Mouse (Mus musculus) forebrain, embryonic 10.5 days (tissue): ENCODE measurements around the gene Atp6v1g2. TPM values are rescaled to one million over a fixed set of nuclear protein-coding genes. Genes with fewer than 3 reads are reported as not detected.

Source experiments
- DNase-seq: peaks from one replicate; pipeline ENCODE4 v3.0.0-alpha.2; 2017; ENCODE audit warnings: low spot score; ENCODE audit errors: extremely low spot score
- H3K27ac ChIP-seq: fragments of 300-500 bp; sonication (generic); 2 replicates; pipeline ENCODE4 v1.5.1; 2016; ENCODE audit warnings: mild to moderate bottlenecking
- H3K27me3 ChIP-seq: fragments of 300-500 bp; sonication (generic); 2 replicates; pipeline ENCODE4 v1.6.1; 2016; ENCODE audit warnings: mild to moderate bottlenecking; ENCODE audit not compliant: poor library complexity, severe bottlenecking
- H3K36me3 ChIP-seq: fragments of 300-500 bp; sonication (generic); replicated peaks from 2 replicates; pipeline ENCODE4 v1.6.1; 2016; ENCODE audit warnings: mild to moderate bottlenecking, moderate library complexity
- H3K4me1 ChIP-seq: fragments of 300-500 bp; sonication (generic); 2 replicates; pipeline ENCODE4 v1.6.1; 2016
- H3K4me3 ChIP-seq: fragments of 300-500 bp; sonication (generic); 2 replicates; pipeline ENCODE4 v1.5.1; 2016; ENCODE audit warnings: mild to moderate bottlenecking, moderate library complexity
- H3K9me3 ChIP-seq: fragments of 300-500 bp; sonication (generic); 2 replicates; pipeline ENCODE4 v1.6.1; 2016; ENCODE audit warnings: mild to moderate bottlenecking, moderate library complexity
- WGBS: fragments of 180-500 bp; shearing (Covaris S2); methylation state at CpG from one replicate; pipeline ENCODE4 v1.1.7; 2016; 5-methylcytosine and 5-hydroxymethylcytosine counted together
- polyA plus RNA-seq: library from polyadenylated mRNA; unstranded; fragments of >200 nt; fragmentation: Nextera tagmentation; extraction: Ambion mirVana; gene quantifications from 2 replicates; pipeline ENCODE4 v1.2.1, GENCODE M21; 2016

Atp6v1g2 gene
- polyA plus RNA-seq, 1 experiment from 2014 or later: 7.7 TPM

GRCm38 (mm10) chr17:35209785-35210535 lies 23.5 kb upstream of the Atp6v1g2 start:
- H3K4me3 ChIP-seq: no peak overlapping the region
- H3K9me3 ChIP-seq: no peaks in the 10 kb centered on the region
- DNase-seq: no peak
- no peak overlapping the region for H3K27ac ChIP-seq
- H3K36me3 ChIP-seq: no peaks in the 10 kb centered on the region
- H3K4me1 ChIP-seq: peaks cover 18% of the 10 kb centered on the region
- WGBS: 82% methylated on average over 12 of the region's 12 CpGs
- peaks cover 7% of the 10 kb centered on the region for H3K27me3 ChIP-seq

- H3K9me3 ChIP-seq: no peaks in the 10 kb centered on the region
- no peak for DNase-seq
- no peak overlapping the region for H3K4me3 ChIP-seq
- peaks cover 14% of the 10 kb centered on the region; the same call in 1 of the 2 replicates for H3K4me1 ChIP-seq
- WGBS: 87% methylated on average over 3 of the region's 3 CpGs
- H3K27me3 ChIP-seq: peaks cover under 1% of the 10 kb centered on the region; the same call in 1 of the 2 replicates
- H3K36me3 ChIP-seq: no peaks in the 10 kb centered on the region
- H3K27ac ChIP-seq: no peak overlapping the region
Observed at GRCm38 (mm10) chr17:35210593-35210992, 22.9 kb upstream of the Atp6v1g2 start.

GRCm38 (mm10) chr17:35213071-35213470 lies 20.4 kb upstream of the Atp6v1g2 start:
- DNase-seq: no peak
- no peak overlapping the region for H3K4me3 ChIP-seq
- WGBS: 89% methylated on average over 5 of the region's 5 CpGs

GRCm38 (mm10) chr17:35218516-35219193 lies 14.8 kb upstream of the Atp6v1g2 start:
- no peak for DNase-seq
- Histone ChIP-seq H3K4me1 (peaks cover 5% of the 10 kb centered on the region; the same call in 1 of the 2 replicates), H3K4me3 (no peak overlapping the region), H3K9me3 (no peaks in the 10 kb centered on the region), H3K27ac (no peak overlapping the region), H3K36me3 (peaks cover 43% of the 10 kb centered on the region), H3K27me3 (no peaks in the 10 kb centered on the region)
- WGBS: 83% methylated on average over 18 of the region's 18 CpGs

More at GRCm38 (mm10) chr17:35213071-35213470, 20.4 kb upstream of the Atp6v1g2 start:
- H3K36me3 ChIP-seq: no peaks in the 10 kb centered on the region
- no peaks in the 10 kb centered on the region for H3K9me3 ChIP-seq
- no peaks in the 10 kb centered on the region for H3K27me3 ChIP-seq
- H3K27ac ChIP-seq: no peak overlapping the region
- H3K4me1 ChIP-seq: peaks cover 14% of the 10 kb centered on the region; the same call in 1 of the 2 replicates

GRCm38 (mm10) chr17:35219601-35220041 lies 13.8 kb upstream of the Atp6v1g2 start:
- Histone ChIP-seq H3K4me1 (0 out of 2 replicates have a peak, but pooled peaks cover under 1% of the 10 kb centered on the region), H3K36me3 (peaks cover 50% of the 10 kb centered on the region), H3K4me3 (no peak overlapping the region), H3K9me3 (no peaks in the 10 kb centered on the region), H3K27me3 (no peaks in the 10 kb centered on the region), H3K27ac (no peak overlapping the region)
- 88% methylated on average over 6 of the region's 6 CpGs for WGBS
- no peak for DNase-seq

GRCm38 (mm10) chr17:35220156-35220952 lies 13.1 kb upstream of the Atp6v1g2 start, which contains the start of gene Gm16181:
TSS of gene Gm16181 (plus strand) at chr17:35220834.
- H3K4me3 ChIP-seq: no peak within 1 kb of the TSS
- WGBS: 87% methylated on average over 28 of the region's 28 CpGs
- peaks cover 56% of the 10 kb centered on the region for H3K36me3 ChIP-seq
- no peaks in the 10 kb centered on the region for H3K9me3 ChIP-seq
- H3K27ac ChIP-seq: no peak within 1 kb of the TSS
- H3K4me1 ChIP-seq: no peaks in the 10 kb centered on the region
- no peak for DNase-seq
- H3K27me3 ChIP-seq: no peaks in the 10 kb centered on the region

- no peak for DNase-seq
- Histone ChIP-seq H3K4me1 (no peaks in the 10 kb centered on the region), H3K36me3 (peaks cover 72% of the 10 kb centered on the region), H3K4me3 (no peak overlapping the region), H3K27me3 (no peaks in the 10 kb centered on the region), H3K9me3 (no peaks in the 10 kb centered on the region), H3K27ac (no peak overlapping the region)
- 87% methylated on average over 6 of the region's 6 CpGs for WGBS
Observed at GRCm38 (mm10) chr17:35222299-35222698, 11.2 kb upstream of the Atp6v1g2 start.

GRCm38 (mm10) chr17:35224641-35225040 lies 8.8 kb upstream of the Atp6v1g2 start:
- Histone ChIP-seq H3K4me3 (no peak overlapping the region), H3K27ac (no peak overlapping the region), H3K36me3 (peaks cover 82% of the 10 kb centered on the region), H3K27me3 (no peaks in the 10 kb centered on the region), H3K4me1 (no peaks in the 10 kb centered on the region), H3K9me3 (no peaks in the 10 kb centered on the region)
- 92% methylated on average over 4 of the region's 4 CpGs for WGBS
- DNase-seq: no peak

GRCm38 (mm10) chr17:35225456-35225855 lies 8.0 kb upstream of the Atp6v1g2 start:
- no peak overlapping the region for H3K27ac ChIP-seq
- no peaks in the 10 kb centered on the region for H3K9me3 ChIP-seq
- H3K27me3 ChIP-seq: no peaks in the 10 kb centered on the region
- WGBS: 94% methylated on average over 5 of the region's 5 CpGs
- H3K36me3 ChIP-seq: peaks cover 82% of the 10 kb centered on the region
- no peak overlapping the region for H3K4me3 ChIP-seq
- no peak for DNase-seq
- no peaks in the 10 kb centered on the region for H3K4me1 ChIP-seq

GRCm38 (mm10) chr17:35226561-35227046 lies 6.9 kb upstream of the Atp6v1g2 start:
- Histone ChIP-seq H3K27ac (no peak overlapping the region), H3K36me3 (peaks cover 84% of the 10 kb centered on the region), H3K27me3 (no peaks in the 10 kb centered on the region), H3K4me1 (peaks cover under 1% of the 10 kb centered on the region), H3K9me3 (no peaks in the 10 kb centered on the region), H3K4me3 (no peak overlapping the region)
- WGBS: 86% methylated on average over 14 of the region's 14 CpGs
- DNase-seq: no peak

- Histone ChIP-seq H3K36me3 (peaks cover 66% of the 10 kb centered on the region), H3K4me3 (no peak overlapping the region), H3K27me3 (no peaks in the 10 kb centered on the region), H3K27ac (no peak overlapping the region), H3K4me1 (peaks cover 29% of the 10 kb centered on the region), H3K9me3 (no peaks in the 10 kb centered on the region)
- WGBS: 94% methylated on average over 10 of the region's 10 CpGs
- no peak for DNase-seq
Observed at GRCm38 (mm10) chr17:35231022-35231421, 2.4 kb upstream of the Atp6v1g2 start.

GRCm38 (mm10) chr17:35232043-35232442 lies 1.4 kb upstream of the Atp6v1g2 start:
- Histone ChIP-seq H3K27ac (no peak overlapping the region), H3K27me3 (no peaks in the 10 kb centered on the region), H3K4me1 (peaks cover 39% of the 10 kb centered on the region), H3K9me3 (no peaks in the 10 kb centered on the region), H3K36me3 (peaks cover 60% of the 10 kb centered on the region), H3K4me3 (peak overlapping the region; percentile 23; the same call in 1 of the 2 replicates)
- peak; percentile 86 for DNase-seq
- 16% methylated on average over 12 of the region's 12 CpGs for WGBS
